Mouse (Mus musculus): ENCODE results near the gene Mlip. TPM values are rescaled to one million over a fixed set of nuclear protein-coding genes. Genes with fewer than 3 reads are reported as not detected.

Gene Mlip
- total RNA-seq (2023), result not detected

DNA sequence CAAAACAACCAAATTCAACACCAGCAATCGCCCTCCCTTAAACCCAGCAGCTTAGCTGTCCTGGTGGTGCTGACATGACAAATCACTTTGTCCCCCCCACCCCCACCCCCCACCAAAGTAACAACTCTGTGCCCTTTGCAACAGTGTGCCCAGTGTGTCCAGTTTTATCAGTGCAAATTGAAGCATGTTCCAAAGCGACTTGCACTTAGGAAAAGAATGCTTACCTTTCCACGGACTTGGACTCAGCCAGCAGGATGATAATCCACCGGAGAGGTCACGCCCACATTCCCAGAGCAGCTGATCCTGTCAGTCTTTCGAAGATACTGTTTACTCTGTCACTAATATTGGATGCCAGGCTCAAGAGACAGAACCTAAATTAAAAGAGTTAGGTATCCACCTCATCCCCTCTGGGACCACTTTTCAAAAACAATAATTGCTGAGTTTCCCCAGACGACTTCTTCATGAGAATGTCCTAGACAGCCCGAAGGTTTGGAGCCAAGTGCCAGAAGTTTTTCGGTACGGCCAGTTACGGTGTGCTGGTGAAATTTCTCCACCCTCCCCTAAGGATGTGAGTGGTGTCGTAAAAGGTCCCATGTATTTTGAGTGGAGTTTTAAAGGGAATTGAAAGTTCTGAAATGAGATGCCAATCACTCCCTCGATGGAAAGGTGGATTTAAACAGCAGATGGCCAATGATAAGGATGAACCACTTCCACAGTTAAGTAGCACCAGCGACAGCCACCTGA is at the start of gene Mlip:
Gene Mlip (minus strand): TSS at position 538 of the 744 bp plus-strand sequence.

Other genes starting within 250 kb of the Mlip start
- 1 to 10 TPM; 6.8 to 8.0 TPM for gene Lrrc1, start 191.9 kb upstream of the Mlip start, total RNA-seq (2023)